Comparison of ENCODE assay signal across 8 mouse cellular contexts in the genomic region with DNA sequence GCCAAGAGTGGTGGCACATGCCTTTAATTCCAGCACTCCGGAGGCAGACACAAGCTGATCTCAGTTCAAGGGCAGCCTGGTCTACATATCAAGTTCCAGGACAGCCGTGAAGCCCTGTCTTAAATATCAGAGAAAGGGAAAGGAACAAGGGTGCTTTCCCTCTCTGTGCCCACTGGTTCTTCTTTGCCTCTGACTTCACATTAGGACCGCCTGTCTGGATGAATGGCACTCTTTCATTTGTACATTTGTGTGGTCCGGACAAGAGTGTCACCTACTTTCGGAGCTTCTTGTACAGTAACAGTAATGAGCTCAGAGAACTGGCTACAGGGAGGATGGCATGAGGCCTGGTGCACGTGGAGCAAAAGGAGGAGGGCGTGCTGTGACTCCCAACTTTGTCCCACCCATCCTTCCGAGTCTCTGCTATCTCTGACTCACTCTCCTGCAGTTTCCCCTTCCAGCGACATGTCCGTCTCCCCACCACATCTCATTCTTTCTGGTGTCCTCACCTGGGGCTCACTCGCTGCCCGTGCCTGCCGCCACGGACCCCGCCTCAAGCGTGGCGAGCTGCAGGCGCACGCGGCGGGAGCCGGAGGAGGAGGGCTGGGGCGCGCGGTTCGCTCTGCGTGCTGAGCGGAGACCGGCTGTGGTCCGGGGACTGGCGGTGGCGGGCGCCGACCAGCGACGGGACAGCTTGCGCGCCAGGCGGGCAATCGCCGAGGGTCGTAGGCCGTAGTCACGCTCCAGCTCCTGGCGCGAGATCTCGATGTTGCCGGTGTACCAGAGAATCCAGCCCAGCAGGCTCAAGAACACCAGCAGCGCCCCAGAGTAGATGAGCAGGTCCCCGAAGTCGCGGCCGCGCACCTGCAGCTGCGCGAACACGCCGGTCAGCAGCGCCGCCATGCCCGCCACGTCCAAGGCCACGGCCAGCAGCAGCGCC. TPM values are rescaled to one million over a fixed set of nuclear protein-coding genes. Genes with fewer than 3 reads are reported as not detected.
DNase-seq lines count a peak whose midpoint lies in the region; ATAC-seq and TF ChIP-seq lines count a peak whose summit lies in the region.

No protein-coding gene starts in this region.

- peak overlapping the region; percentile 91 for H3K4me2 ChIP-seq in limb, embryonic 11.5 days (ENCODE audit: low read depth, severe bottlenecking)

- TF ChIP-seq CTCF in small intestine, adult 2 months (IDR thresholded peaks at IDR 0.05; ENCODE audit: extremely low read depth, insufficient read length, insufficient replicate concordance, low read depth, low read length): no peak

- H3K9me3 ChIP-seq in limb, embryonic 11.5 days (ENCODE audit: control insufficient read depth, low read length): no peaks in the 10 kb centered on the region
- H3K9me3 ChIP-seq in midbrain, embryonic 10.5 days (replicated peaks): no peaks in the 10 kb centered on the region

- H3K4me1 ChIP-seq in limb, embryonic 11.5 days (ENCODE audit: control insufficient read depth, insufficient read depth, low read length): peaks cover 6% of the 10 kb centered on the region
- peaks cover 17% of the 10 kb centered on the region for H3K4me1 ChIP-seq in midbrain, embryonic 10.5 days
- H3K4me1 ChIP-seq in small intestine, adult 2 months (ENCODE audit: control insufficient read depth, insufficient read depth, insufficient read length, low read length): peaks cover 7% of the 10 kb centered on the region; the same call in 1 of the 2 replicates

- H3K27me3 ChIP-seq in limb, embryonic 11.5 days (ENCODE audit: control insufficient read depth, insufficient read depth, low read length): peaks cover 6% of the 10 kb centered on the region; the same call in 1 of the 2 replicates
- H3K27me3 ChIP-seq in midbrain, embryonic 10.5 days (ENCODE audit: low read depth, poor library complexity, severe bottlenecking): peaks cover 45% of the 10 kb centered on the region
- H3K27me3 ChIP-seq in small intestine, adult 2 months (ENCODE audit: control insufficient read depth, insufficient read depth, low read length): no peaks in the 10 kb centered on the region

- 0 out of 2 replicates have a peak overlapping the region, but pooled peaks have one; percentile 36 for H3K27ac ChIP-seq in limb, embryonic 11.5 days (replicated peaks; ENCODE audit: low read depth, low read length)
- peak overlapping the region; percentile 89 for H3K27ac ChIP-seq in midbrain, embryonic 10.5 days (replicated peaks)
- H3K27ac ChIP-seq in small intestine, adult 2 months (ENCODE audit: insufficient read depth, low read depth, low read length): peak overlapping the region; percentile 77

- ATAC-seq in limb, embryonic 11.5 days (ENCODE audit: insufficient number of reproducible peaks, low FRiP score, low TSS enrichment, low read depth): peak; percentile 32; the same call in 1 of the 2 replicates
- no peak; the same call in 1 of the 2 replicates for ATAC-seq in erythroid progenitor cell, adult 5-6 weeks (replicated peaks; ENCODE audit: low FRiP score, poor library complexity, severe bottlenecking)

- no peak for TF ChIP-seq POLR2A in small intestine, adult 2 months (IDR thresholded peaks at IDR 0.05; ENCODE audit: low read depth, low read length)

- WGBS in limb, embryonic 11.5 days: 3% methylated on average over 64 of the region's 64 CpGs
- WGBS in midbrain, embryonic 10.5 days: 3% methylated on average over 64 of the region's 64 CpGs
- 1% methylated on average over 64 of the region's 64 CpGs for WGBS in small intestine, adult 2 months

- H3K36me3 ChIP-seq in limb, embryonic 11.5 days (ENCODE audit: control insufficient read depth, insufficient read depth, low read length): no peaks in the 10 kb centered on the region
- H3K36me3 ChIP-seq in midbrain, embryonic 10.5 days: peaks cover 3% of the 10 kb centered on the region
- H3K36me3 ChIP-seq in small intestine, adult 2 months (ENCODE audit: control insufficient read depth, insufficient read depth, low read length): peaks cover 8% of the 10 kb centered on the region

- DNase-seq in ZHBTc4 (ENCODE audit: low read depth, low spot score): peak; percentile 68
- peak; percentile 82 to 83 for DNase-seq in cerebellum, postnatal 25 days
- DNase-seq in gastrocnemius, postnatal 10 days: peak; percentile 66
- peak; percentile 66 for DNase-seq in induced T-regulatory cell, adult 2 months (ENCODE audit: low read depth)
- peak; percentile 76 for DNase-seq in limb, embryonic 11.5 days (ENCODE audit: low spot score)
- peak; percentile 83 for DNase-seq in midbrain, embryonic 10.5 days (ENCODE audit: low spot score)

- H3K4me3 ChIP-seq in limb, embryonic 11.5 days (ENCODE audit: low read depth, low read length): peak overlapping the region; percentile 44
- H3K4me3 ChIP-seq in midbrain, embryonic 10.5 days: peak overlapping the region; percentile 62
- H3K4me3 ChIP-seq in small intestine, adult 2 months (ENCODE audit: low read depth, low read length): peak overlapping the region; percentile 81

- peak overlapping the region; percentile 84 for H3K9ac ChIP-seq in limb, embryonic 11.5 days (ENCODE audit: low read length)

RNA-seq across cellular contexts. Expression of gene Tmem238, which starts 0.7 kb away (rescaled TPM):
- 1 to 10 TPM; 3.5 to 6.3 TPM for total RNA-seq in gastrocnemius, postnatal 10 days (2021)
- polyA plus RNA-seq in limb, embryonic 11.5 days (2014; fragmentation: Nextera tagmentation; extraction: Ambion mirVana): 2.1 and 2.6 TPM in 2 replicates
- 2.7 and 3.4 TPM in 2 replicates for polyA plus RNA-seq in midbrain, embryonic 10.5 days (2016; fragmentation: Nextera tagmentation; extraction: Ambion mirVana)
- 225 and 544 TPM in 2 replicates for polyA plus RNA-seq in small intestine, adult 2 months (2012; rRNA removed)
- total RNA-seq in erythroid progenitor cell, adult 5-6 weeks (2015; ENCODE audit: low replicate concordance): 2.9 TPM in 1 of 2 replicates, not detected in the other
- 0.90 and 0.98 TPM in 2 replicates for total RNA-seq in erythroid progenitor cell, adult 5-6 weeks (2017; ENCODE audit: low replicate concordance)

RNA-seq across cellular contexts. Expression of gene Rpl28, which starts 3.9 kb away (rescaled TPM):
- 100 to 1,000 TPM; 796 to 873 TPM for total RNA-seq in gastrocnemius, postnatal 10 days (2021)
- polyA plus RNA-seq in limb, embryonic 11.5 days (2014; fragmentation: Nextera tagmentation; extraction: Ambion mirVana): 266 and 269 TPM in 2 replicates
- polyA plus RNA-seq in midbrain, embryonic 10.5 days (2016; fragmentation: Nextera tagmentation; extraction: Ambion mirVana): 339 and 383 TPM in 2 replicates
- 141 and 355 TPM in 2 replicates for polyA plus RNA-seq in small intestine, adult 2 months (2012; rRNA removed)
- total RNA-seq in erythroid progenitor cell, adult 5-6 weeks (2015; ENCODE audit: low replicate concordance): 603 and 642 TPM in 2 replicates
- total RNA-seq in erythroid progenitor cell, adult 5-6 weeks (2017; ENCODE audit: low replicate concordance): 83.6 and 269 TPM in 2 replicates

RNA-seq across cellular contexts. Expression of gene Tmem190, which starts 6.0 kb away (rescaled TPM):
- total RNA-seq in gastrocnemius, postnatal 10 days (2021): not detected
- polyA plus RNA-seq in limb, embryonic 11.5 days (2014; fragmentation: Nextera tagmentation; extraction: Ambion mirVana): 0.41 TPM in 1 of 2 replicates, not detected in the other
- polyA plus RNA-seq in midbrain, embryonic 10.5 days (2016; fragmentation: Nextera tagmentation; extraction: Ambion mirVana): not detected in 2 replicates
- not detected in 2 replicates for polyA plus RNA-seq in small intestine, adult 2 months (2012; rRNA removed)
- total RNA-seq in erythroid progenitor cell, adult 5-6 weeks (2015; ENCODE audit: low replicate concordance): not detected in 2 replicates
- total RNA-seq in erythroid progenitor cell, adult 5-6 weeks (2017; ENCODE audit: low replicate concordance): not detected in 2 replicates

RNA-seq across cellular contexts. Expression of gene Il11, which starts 6.1 kb away (rescaled TPM):
- total RNA-seq in gastrocnemius, postnatal 10 days (2021): under 1 TPM; 0.20 to 0.31 TPM
- not detected in 2 replicates for polyA plus RNA-seq in limb, embryonic 11.5 days (2014; fragmentation: Nextera tagmentation; extraction: Ambion mirVana)
- polyA plus RNA-seq in midbrain, embryonic 10.5 days (2016; fragmentation: Nextera tagmentation; extraction: Ambion mirVana): 0.21 TPM in 1 of 2 replicates, not detected in the other
- 0.25 and 0.32 TPM in 2 replicates for polyA plus RNA-seq in small intestine, adult 2 months (2012; rRNA removed)
- total RNA-seq in erythroid progenitor cell, adult 5-6 weeks (2015; ENCODE audit: low replicate concordance): not detected in 2 replicates
- total RNA-seq in erythroid progenitor cell, adult 5-6 weeks (2017; ENCODE audit: low replicate concordance): not detected in 2 replicates

RNA-seq across cellular contexts. Expression of gene Fam71e2, which starts 17.7 kb away (rescaled TPM):
- total RNA-seq in gastrocnemius, postnatal 10 days (2021): not detected
- polyA plus RNA-seq in limb, embryonic 11.5 days (2014; fragmentation: Nextera tagmentation; extraction: Ambion mirVana): not detected in 2 replicates
- polyA plus RNA-seq in midbrain, embryonic 10.5 days (2016; fragmentation: Nextera tagmentation; extraction: Ambion mirVana): not detected in 2 replicates
- polyA plus RNA-seq in small intestine, adult 2 months (2012; rRNA removed): not detected in 2 replicates
- total RNA-seq in erythroid progenitor cell, adult 5-6 weeks (2015; ENCODE audit: low replicate concordance): not detected in 2 replicates
- not detected in 2 replicates for total RNA-seq in erythroid progenitor cell, adult 5-6 weeks (2017; ENCODE audit: low replicate concordance)

Comparison
In these comparisons a context has a peak if more than half of its experiments do, and no peak if none do; other contexts are left out.
1. H3K27ac ChIP-seq: peak in every context shown above with its lines; median percentile 89 in midbrain, embryonic 10.5 days; 77 in small intestine, adult 2 months; 36 in limb, embryonic 11.5 days.
2. RNA of gene Tmem238, which starts 0.7 kb away (polyA plus RNA-seq): 225 to 544 TPM in small intestine, adult 2 months; 2.7 to 3.4 TPM in midbrain, embryonic 10.5 days and 2.1 to 2.6 TPM in limb, embryonic 11.5 days; every median in the first group is over 10 times any median in the second.
3. Peak in every context shown above with its lines, with median percentiles within 50 percentile points of each other: DNase-seq and H3K4me3 ChIP-seq.